Mouse (Mus musculus) left cerebral cortex, postnatal 14 days (tissue): ENCODE measurements around the gene Tmem184a. TPM values are rescaled to one million over a fixed set of nuclear protein-coding genes. Genes with fewer than 3 reads are reported as not detected.

Experiments used
- microRNA-seq, 2 experiments: library from miRNA; unstranded; fragments of <30 nt; microRNA quantifications; one replicate each; pipeline ENCODE4 v1.2.0; 2022
- total RNA-seq, 2 experiments: library from RNA; stranded (reverse); gene quantifications; 2 replicates each; pipeline ENCODE4 v1.2.3; 2021

Tmem184a gene
- total RNA-seq, 2 experiments from 2014 or later = 0.08 TPM; not detected in 1

Small RNA genes within 50 kb of the gene (microRNA-seq; reads per million reads assigned to microRNA genes)
- gene Mir7037 = 2.7 to 3.2 reads per million in 2 experiments

Other genes starting within 250 kb of the Tmem184a start
- 1 to 10 TPM; 1.6 to 2.8 TPM for gene Micall2, start 83.6 kb downstream of the Tmem184a start, total RNA-seq
- gene Ints1, start 44.2 kb downstream of the Tmem184a start, total RNA-seq = 100 to 1,000 TPM in 1 of 2 experiments, 10 to 100 TPM in 1; 96.8 to 102 TPM
- 1 to 10 TPM; 7.6 to 8.5 TPM for gene Mafk, start 28.4 kb downstream of the Tmem184a start, total RNA-seq
- gene Gm26938, start 6.5 kb upstream of the Tmem184a start, total RNA-seq = not detected
- gene Psmg3, start 7.0 kb upstream of the Tmem184a start, total RNA-seq = 10 to 100 TPM; 17.2 to 17.9 TPM
- gene Elfn1, start 88.0 kb upstream of the Tmem184a start, total RNA-seq = 10 to 100 TPM; 38.6 to 41.7 TPM